Mouse (Mus musculus) fat pad, adult 2 months (tissue): Measurements from ENCODE around the gene Mylk2.

ENCODE experiments used
- DNase-seq: peaks from one replicate; pipeline ENCODE4 v3.0.0-alpha.2; 2011; ENCODE audit warnings: low read depth, low spot score; ENCODE audit errors: extremely low read depth

Mylk2 gene

DNA sequence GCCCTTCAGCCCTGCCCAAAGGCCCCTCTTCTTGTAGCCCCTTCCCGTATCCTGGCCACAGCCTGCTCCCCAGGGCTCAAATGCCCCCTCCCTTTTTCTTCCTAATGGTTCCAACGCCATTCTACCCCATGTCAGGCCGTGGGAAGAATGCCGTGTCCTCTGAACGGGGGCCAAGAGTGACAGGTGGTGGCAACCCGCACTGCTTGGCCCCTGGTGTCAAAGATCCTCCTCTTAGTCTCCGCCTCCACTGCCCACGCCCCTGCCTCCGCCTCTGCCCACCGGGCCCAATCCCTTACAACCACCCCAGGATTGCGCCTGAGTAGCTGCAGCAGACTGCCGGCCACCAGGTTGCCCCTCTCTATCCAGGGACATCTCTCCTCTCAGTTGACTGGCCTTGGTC is at the start of gene Mylk2:
Gene Mylk2 (plus strand): TSS at position 322 of the 400 bp plus-strand sequence.
- DNase-seq: no peak

GRCm38 (mm10) chr2:152861891-152862290 is 49.3 kb upstream of the Mylk2 start:
- no peak for DNase-seq

DNA sequence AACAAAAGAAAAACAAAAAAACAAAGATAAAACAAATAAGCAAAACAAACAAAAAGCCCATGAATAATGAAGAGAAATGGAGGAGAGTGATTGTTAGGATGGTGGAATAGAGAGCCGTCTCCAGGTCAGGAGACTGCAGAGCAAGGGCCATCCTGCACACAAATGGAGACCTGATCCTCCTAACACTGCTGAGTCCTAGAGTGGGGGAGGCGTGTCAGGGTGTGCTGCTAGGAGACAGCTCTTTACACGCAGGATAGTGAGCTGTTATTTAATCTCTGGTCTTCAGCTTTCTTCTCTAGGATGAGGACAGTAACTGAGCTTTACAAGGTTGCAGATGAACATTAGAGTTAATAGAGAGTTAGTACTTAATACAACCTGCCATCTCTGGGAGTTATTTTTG is 48.5 kb upstream of the Mylk2 start:
- no peak for DNase-seq

DNA sequence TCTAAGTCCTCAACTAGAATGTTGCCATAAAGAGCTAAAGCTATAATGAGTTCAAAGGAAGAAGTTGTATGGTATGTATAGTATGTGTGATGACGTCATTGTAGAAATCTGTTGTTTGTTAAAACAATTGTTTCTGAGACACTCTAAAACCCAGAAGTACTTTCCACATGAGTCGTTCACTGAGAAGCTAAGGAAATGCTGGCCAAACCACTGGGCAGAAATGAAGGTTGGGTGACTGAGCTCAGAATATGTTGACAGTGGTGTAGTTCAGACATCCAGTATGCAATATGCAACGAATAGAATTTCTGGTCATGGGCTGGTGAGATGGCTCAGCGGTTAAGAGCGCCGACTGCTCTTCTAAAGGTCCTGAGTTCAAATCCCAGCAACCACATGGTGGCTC is 47.8 kb upstream of the Mylk2 start:
- no peak for DNase-seq

DNA sequence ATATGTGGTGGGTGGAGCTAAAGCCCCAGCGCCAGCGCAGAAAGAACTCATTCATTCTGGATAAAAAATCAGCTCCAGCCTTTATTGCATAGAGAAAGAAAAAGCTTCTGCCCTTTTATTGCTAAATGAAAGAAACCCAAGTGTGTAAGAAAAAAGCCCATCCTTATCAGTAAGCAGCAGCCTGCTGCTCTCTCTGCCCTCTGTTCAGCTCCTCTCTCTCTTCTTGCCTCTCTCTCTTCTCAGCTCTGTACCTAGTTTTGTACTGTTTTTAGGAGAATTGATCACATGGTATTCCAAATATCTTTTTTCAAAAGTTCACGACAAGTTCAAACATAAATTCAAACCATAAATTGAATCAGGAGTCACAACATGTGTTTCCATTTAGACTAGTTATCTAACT is 32.9 kb upstream of the Mylk2 start:
- DNase-seq: no peak

GRCm38 (mm10) chr2:152880898-152881297 is 30.3 kb upstream of the Mylk2 start:
- DNase-seq: no peak

DNA sequence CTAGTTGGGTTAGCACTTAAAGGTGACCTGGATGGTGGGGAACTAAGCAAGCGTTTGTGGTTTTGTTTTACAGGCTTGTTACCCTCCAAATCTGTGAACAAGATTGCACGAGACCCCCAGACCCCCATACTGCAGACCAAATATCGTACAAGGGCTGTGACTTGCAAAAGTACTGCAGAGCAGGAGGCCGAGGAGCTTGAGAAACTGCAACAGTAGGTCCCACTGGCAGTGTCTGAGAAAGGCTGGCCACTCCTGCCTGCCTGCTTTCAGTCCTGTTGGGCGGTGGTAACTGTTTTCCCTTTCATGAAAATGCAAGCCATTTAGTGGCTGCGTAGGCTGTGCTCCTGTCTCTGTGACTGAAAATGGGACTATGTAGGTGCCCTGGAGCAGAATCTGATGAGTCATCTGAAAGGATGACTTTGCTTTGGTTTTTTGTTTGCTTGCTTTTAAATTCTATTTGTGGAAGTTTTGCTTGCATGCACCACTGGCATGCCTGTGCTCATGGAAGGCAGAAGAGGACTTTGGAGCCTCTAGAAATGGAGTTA is 27.0 kb upstream of the Mylk2 start:
- no peak for DNase-seq

DNA sequence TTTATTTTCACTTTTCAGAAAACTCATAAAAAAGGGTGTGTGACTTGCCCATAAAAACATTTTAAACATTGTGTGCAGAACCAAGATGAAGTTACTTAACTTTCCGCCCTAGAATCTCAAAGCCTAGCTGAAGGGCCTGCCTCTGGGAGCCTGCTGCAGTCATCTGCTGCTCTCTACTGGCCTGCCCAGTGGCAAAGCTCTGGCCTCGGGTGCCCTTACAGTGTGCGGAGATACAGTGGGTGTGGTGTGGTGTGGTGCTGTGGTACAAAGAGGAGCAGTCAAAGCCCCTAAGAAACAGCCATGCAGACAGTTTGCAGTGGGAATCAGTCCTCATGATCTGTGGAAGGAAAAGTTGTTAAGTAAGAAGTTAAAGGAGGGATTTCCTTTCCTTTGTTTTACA is 23.9 kb upstream of the Mylk2 start:
- no peak for DNase-seq

- no peak for DNase-seq
Observed at GRCm38 (mm10) chr2:152888774-152889173, 22.4 kb upstream of the Mylk2 start.

- no peak for DNase-seq
Observed at GRCm38 (mm10) chr2:152895834-152896233, 15.3 kb upstream of the Mylk2 start.

GRCm38 (mm10) chr2:152896926-152897325 is 14.2 kb upstream of the Mylk2 start:
- no peak for DNase-seq

- DNase-seq: no peak
Observed at GRCm38 (mm10) chr2:152899011-152899410, 12.1 kb upstream of the Mylk2 start.

- DNase-seq: no peak
Observed at GRCm38 (mm10) chr2:152901296-152901695, 9.9 kb upstream of the Mylk2 start.

DNA sequence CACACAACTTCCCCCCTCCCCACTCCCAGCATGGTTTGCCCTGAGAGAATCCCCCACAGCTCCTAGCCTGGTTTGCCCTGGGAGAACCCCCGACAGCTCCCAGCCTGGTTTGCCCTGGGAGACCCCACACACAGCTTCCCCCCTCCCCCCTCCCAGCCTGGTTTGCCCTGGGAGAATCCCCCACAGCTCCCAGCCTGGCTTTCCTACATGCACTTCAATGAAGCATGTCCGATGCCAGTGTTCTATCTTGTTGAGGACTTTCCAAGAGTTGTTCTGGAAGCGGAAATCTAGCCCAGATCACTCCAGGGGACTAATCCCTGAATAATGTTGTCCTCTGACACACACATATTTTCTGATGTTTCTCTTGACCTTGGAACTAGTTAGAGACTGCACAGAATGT is 8.5 kb upstream of the Mylk2 start:
- DNase-seq: no peak

DNA sequence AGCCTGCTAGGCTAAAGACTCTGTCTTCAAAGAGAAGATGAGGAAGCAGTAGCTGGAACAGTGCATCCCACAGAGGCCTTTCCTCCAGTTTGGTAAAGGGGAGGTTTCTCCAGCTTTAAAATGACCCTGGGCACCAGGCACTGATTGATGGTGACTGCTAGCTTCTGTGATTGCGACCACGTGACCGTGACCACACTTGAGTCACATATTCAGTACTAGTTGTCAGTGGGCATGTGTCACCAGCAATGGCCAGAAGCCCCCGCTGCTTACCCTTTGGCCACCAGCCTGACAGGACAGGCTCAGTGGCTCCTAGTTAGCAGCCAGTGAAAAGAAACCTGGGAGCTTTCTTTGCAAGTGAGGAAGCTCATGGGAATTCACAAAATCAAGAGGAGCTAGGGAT is 7.6 kb upstream of the Mylk2 start:
- no peak for DNase-seq

- DNase-seq: no peak
Observed at GRCm38 (mm10) chr2:152904127-152904643, 7.0 kb upstream of the Mylk2 start.

DNA sequence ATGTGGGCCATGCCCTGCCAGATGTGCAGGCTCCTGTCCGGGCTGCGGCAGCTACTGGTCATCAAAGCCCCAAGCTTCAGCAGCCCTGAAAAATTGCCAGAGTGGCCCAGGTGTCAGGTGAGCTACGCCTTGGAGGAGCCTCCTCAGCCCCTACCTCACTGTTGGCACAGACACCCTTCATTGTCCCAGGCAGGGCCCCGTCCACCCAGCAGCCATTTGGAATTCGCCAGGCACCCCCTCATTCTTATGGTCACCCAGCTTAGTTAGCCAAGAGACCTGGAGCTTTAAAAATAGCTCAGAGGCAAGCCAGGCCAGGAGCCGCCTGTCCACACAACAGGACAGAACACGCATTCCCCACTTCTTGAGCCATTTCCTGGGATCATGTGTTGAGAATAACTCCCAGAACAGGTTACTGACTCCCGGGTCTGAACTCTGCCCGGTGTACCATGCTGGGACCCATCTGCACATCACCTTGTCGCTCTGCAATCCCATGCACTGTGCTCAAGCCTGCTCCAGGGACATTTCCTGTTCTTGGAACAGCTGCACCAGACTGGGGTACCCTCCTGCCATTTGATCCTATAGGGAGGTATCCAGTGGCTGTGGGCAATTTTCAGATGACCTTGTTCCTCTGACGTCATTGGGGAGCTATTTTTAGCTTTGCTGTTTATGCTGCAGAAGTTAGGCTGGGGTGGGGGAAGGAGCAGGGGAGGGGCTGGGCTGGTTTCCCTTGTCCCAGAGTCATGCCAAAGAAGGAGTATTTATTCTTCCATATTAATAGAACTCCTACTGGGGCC is 5.9 kb upstream of the Mylk2 start:
- no peak for DNase-seq

DNA sequence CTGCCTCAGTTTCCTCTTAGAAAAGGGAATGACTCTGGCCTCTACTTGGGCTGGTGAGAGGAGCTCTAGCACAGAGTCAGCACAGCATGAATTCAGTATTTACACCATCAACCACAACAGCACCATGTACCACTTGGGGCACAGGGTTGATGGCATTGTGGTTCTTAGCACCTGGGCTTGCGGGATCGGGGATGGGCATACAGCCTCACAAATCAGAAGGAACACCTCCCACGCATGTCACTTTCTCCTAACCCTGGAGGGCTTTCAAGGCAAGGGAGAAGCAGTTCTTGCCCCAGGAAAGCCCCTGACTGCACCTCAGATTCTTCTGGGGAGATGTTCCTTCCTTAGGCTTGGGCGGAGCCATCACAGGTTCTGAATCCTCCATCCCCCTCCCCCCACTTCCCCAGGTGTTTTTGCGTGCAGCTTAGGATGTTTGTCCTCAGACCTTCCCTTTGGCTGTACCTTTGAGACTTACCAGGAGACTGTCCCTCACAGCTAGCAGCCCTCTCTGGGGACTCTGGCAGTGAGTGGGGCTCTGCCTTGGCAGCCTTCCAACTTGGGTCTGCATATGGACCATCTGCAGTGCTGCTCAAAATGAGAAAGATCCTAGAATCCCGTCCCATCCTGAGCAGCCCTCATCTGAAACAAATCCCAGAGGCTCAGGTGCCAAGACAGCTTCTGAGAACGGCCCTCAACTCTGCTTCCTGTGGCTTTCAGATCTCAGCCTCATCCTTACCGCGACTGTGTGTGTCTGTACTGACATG is 4.7 kb upstream of the Mylk2 start:
- no peak for DNase-seq

- no peak for DNase-seq
Observed at GRCm38 (mm10) chr2:152907114-152907943, 3.8 kb upstream of the Mylk2 start.

- no peak for DNase-seq
Observed at GRCm38 (mm10) chr2:152909848-152910247, 1.3 kb upstream of the Mylk2 start.

GRCm38 (mm10) chr2:152911432-152911831 is 280 bp downstream of the Mylk2 start:
- DNase-seq: no peak
